9 mouse cellular contexts compared by ENCODE assay signal in genomic region chr2:158306696-158307049, GRCm38 (mm10). TPM values are rescaled to one million over a fixed set of nuclear protein-coding genes. Genes with fewer than 3 reads are reported as not detected.
DNase-seq lines count a peak whose midpoint lies in the region; ATAC-seq lines count a peak whose summit lies in the region.
"Had no signal": no experiment of that assay in that cellular context is flagged by ENCODE, and none has a peak within 500 bp of the region (broad histone marks: within the 10 kb centered on the region; RNA-seq: fewer than 3 reads in every experiment).

No protein-coding gene starts in this region.

- peak overlapping the region; percentile 82 for H3K27ac ChIP-seq in kidney, embryonic 15.5 days
- H3K27ac ChIP-seq in brown adipose tissue, adult 24 weeks (replicated peaks; ENCODE audit: low read depth, low read length) = 0 out of 2 replicates have a peak overlapping the region, but pooled peaks have one; percentile 18
- peak overlapping the region; percentile 78 for H3K27ac ChIP-seq in embryonic facial prominence, embryonic 13.5 days
- peak overlapping the region; percentile 86 for H3K27ac ChIP-seq in liver, embryonic 16.5 days (ENCODE audit: low read length)
- H3K27ac ChIP-seq: left cerebral cortex, adult 2 months had no signal

- H3K4me2 ChIP-seq in kidney, embryonic 15.5 days = peak overlapping the region; percentile 47
- H3K4me2 ChIP-seq in embryonic facial prominence, embryonic 13.5 days = peak overlapping the region; percentile 22
- peak overlapping the region; percentile 46 for H3K4me2 ChIP-seq in liver, embryonic 16.5 days (ENCODE audit: low read depth, low read length)

- no peak for DNase-seq in kidney, postnatal 14 days
- DNase-seq in cerebellum, adult 18-20 months = no peak
- DNase-seq in frontal cortex, adult 2 months (ENCODE audit: extremely low spot score in 1 of 2, low spot score in 1 of 2) = no peak

- H3K36me3 ChIP-seq in kidney, embryonic 15.5 days = no peaks in the 10 kb centered on the region
- no peaks in the 10 kb centered on the region for H3K36me3 ChIP-seq in embryonic facial prominence, embryonic 13.5 days
- no peaks in the 10 kb centered on the region for H3K36me3 ChIP-seq in liver, embryonic 16.5 days (ENCODE audit: control insufficient read depth, insufficient read depth)

- H3K4me3 ChIP-seq in kidney, embryonic 15.5 days (replicated peaks) = peak overlapping the region; percentile 25
- peak overlapping the region; percentile 35 for H3K4me3 ChIP-seq in brown adipose tissue, adult 24 weeks (ENCODE audit: insufficient read depth, low read depth, low read length)
- H3K4me3 ChIP-seq in embryonic facial prominence, embryonic 13.5 days = no peak overlapping the region
- H3K4me3 ChIP-seq in liver, embryonic 16.5 days (ENCODE audit: low read depth, low read length) = peak overlapping the region; percentile 57
- H3K4me3 ChIP-seq: left cerebral cortex, adult 2 months had no signal

- 21% methylated on average over 6 of the region's 6 CpGs for whole genome bisulfite sequencing in kidney, embryonic 15.5 days
- WGBS in embryonic facial prominence, embryonic 13.5 days = 35% methylated on average over 6 of the region's 6 CpGs
- WGBS in liver, embryonic 16.5 days (ENCODE audit: insufficient replicate concordance) = 9% methylated on average over 6 of the region's 6 CpGs

- no peaks in the 10 kb centered on the region for H3K27me3 ChIP-seq in kidney, embryonic 15.5 days
- H3K27me3 ChIP-seq in embryonic facial prominence, embryonic 13.5 days = no peaks in the 10 kb centered on the region
- no peaks in the 10 kb centered on the region for H3K27me3 ChIP-seq in liver, embryonic 16.5 days (ENCODE audit: control insufficient read depth, insufficient read depth, low read depth, low read length)

- H3K9ac ChIP-seq in kidney, embryonic 15.5 days = 0 out of 2 replicates have a peak overlapping the region, but pooled peaks have one; percentile 16
- H3K9ac ChIP-seq in embryonic facial prominence, embryonic 13.5 days = 0 out of 2 replicates have a peak overlapping the region, but pooled peaks have one; percentile 44
- H3K9ac ChIP-seq in liver, embryonic 16.5 days (ENCODE audit: low read depth, low read length) = peak overlapping the region; percentile 54; the same call in 1 of the 2 replicates

- peak; percentile 4; the same call in 1 of the 2 replicates for ATAC-seq in kidney, embryonic 15.5 days (replicated peaks; ENCODE audit: low FRiP score)
- no peak for ATAC-seq in embryonic facial prominence, embryonic 13.5 days (ENCODE audit: insufficient number of reproducible peaks, insufficient read depth, low FRiP score, low TSS enrichment, low read depth)
- ATAC-seq in liver, embryonic 16.5 days (ENCODE audit: low read depth) = peak; percentile 9; the same call in 1 of the 2 replicates

- H3K9me3 ChIP-seq in kidney, embryonic 15.5 days (replicated peaks) = no peaks in the 10 kb centered on the region
- no peaks in the 10 kb centered on the region for H3K9me3 ChIP-seq in embryonic facial prominence, embryonic 13.5 days
- no peaks in the 10 kb centered on the region for H3K9me3 ChIP-seq in liver, embryonic 16.5 days (replicated peaks; ENCODE audit: control insufficient read depth, low read length)

- H3K4me1 ChIP-seq in kidney, embryonic 15.5 days = peaks cover 22% of the 10 kb centered on the region
- peaks cover 8% of the 10 kb centered on the region; the same call in 1 of the 2 replicates for H3K4me1 ChIP-seq in brown adipose tissue, adult 24 weeks (ENCODE audit: control insufficient read depth, insufficient read depth, insufficient read length, low read length)
- H3K4me1 ChIP-seq in embryonic facial prominence, embryonic 13.5 days = peaks cover 13% of the 10 kb centered on the region
- peaks cover 4% of the 10 kb centered on the region for H3K4me1 ChIP-seq in liver, embryonic 16.5 days (ENCODE audit: control insufficient read depth, low read depth, low read length)

RNA-seq across cellular contexts. Expression of gene Lbp, which starts 0.4 kb away (rescaled TPM):
- polyA plus RNA-seq in kidney, embryonic 15.5 days (2015; fragmentation: Nextera tagmentation; extraction: Ambion mirVana) = 24.7 and 27.2 TPM in 2 replicates
- 5.8 and 6.6 TPM in 2 replicates for polyA plus RNA-seq in brown adipose tissue, adult 24 weeks (2012; ENCODE audit: insufficient read depth, insufficient read length, missing spikeins)
- polyA plus RNA-seq in embryonic facial prominence, embryonic 13.5 days (2015; fragmentation: Nextera tagmentation; extraction: Ambion mirVana) = 4.2 and 6.0 TPM in 2 replicates
- polyA plus RNA-seq in liver, embryonic 16.5 days (2015; fragmentation: Nextera tagmentation; extraction: Ambion mirVana) = 61.5 and 69.9 TPM in 2 replicates
- polyA plus RNA-seq in frontal cortex, adult 2 months (2012; rRNA removed) = 1.8 and 3.3 TPM in 2 replicates

RNA-seq across cellular contexts. Expression of gene Bpi, which starts 48.8 kb away (rescaled TPM):
- 0.08 and 0.17 TPM in 2 replicates for polyA plus RNA-seq in kidney, embryonic 15.5 days (2015; fragmentation: Nextera tagmentation; extraction: Ambion mirVana)
- not detected in 2 replicates for polyA plus RNA-seq in brown adipose tissue, adult 24 weeks (2012; ENCODE audit: insufficient read depth, insufficient read length, missing spikeins)
- not detected in 2 replicates for polyA plus RNA-seq in embryonic facial prominence, embryonic 13.5 days (2015; fragmentation: Nextera tagmentation; extraction: Ambion mirVana)
- polyA plus RNA-seq in liver, embryonic 16.5 days (2015; fragmentation: Nextera tagmentation; extraction: Ambion mirVana) = not detected in 2 replicates
- polyA plus RNA-seq in frontal cortex, adult 2 months (2012; rRNA removed) = not detected in 2 replicates
- polyA plus RNA-seq: hindbrain, embryonic 11.5 days had no signal

Comparison
In these comparisons a context has a peak if more than half of its experiments do, and no peak if none do; other contexts are left out.
1. H3K27ac ChIP-seq: peak in every context shown above with its lines; median percentile 86 in liver, embryonic 16.5 days; 82 in kidney, embryonic 15.5 days; 78 in embryonic facial prominence, embryonic 13.5 days; 18 in brown adipose tissue, adult 24 weeks.